Mouse (Mus musculus): Measurements from ENCODE around the gene Samhd1.

The Samhd1 gene

GRCm38 (mm10) chr2:157048395-157049181, 86.5 kb downstream of the Samhd1 start:
- DNase-seq: no peak

All from right cerebral cortex, postnatal 4 days (tissue).